Mouse (Mus musculus): ENCODE data around the gene Bod1l.
A peak's percentile ranks its signal among the peaks of the same experiment; 100 is the strongest.

The Bod1l gene

GRCm38 (mm10) chr5:41844147-41844529 is at the start of gene Bod1l:
TSS of gene Bod1l (minus strand) at chr5:41844315.
- peak; percentile 99 for DNase-seq (ENCODE audit: low spot score in 2 of 2)

- no peak for DNase-seq (ENCODE audit: low spot score in 2 of 2)
These were observed 49.2 kb upstream of the Bod1l start for GRCm38 (mm10) chr5:41893351-41893750.

GRCm38 (mm10) chr5:41890871-41891270 is 46.8 kb upstream of the Bod1l start:
- DNase-seq (ENCODE audit: low spot score in 2 of 2), result no peak

GRCm38 (mm10) chr5:41889245-41889849 is 45.2 kb upstream of the Bod1l start:
- peak in 1 of 2 experiments; percentile 9 for DNase-seq (ENCODE audit: low spot score in 2 of 2)

- DNase-seq (ENCODE audit: low spot score in 2 of 2), result peak; percentile 36 to 58
These were observed 44.7 kb upstream of the Bod1l start for GRCm38 (mm10) chr5:41888834-41889233.

- DNase-seq (ENCODE audit: low spot score in 2 of 2), result peak; percentile 80 to 86
These were observed 43.6 kb upstream of the Bod1l start for GRCm38 (mm10) chr5:41887738-41888137.

- peak; percentile 73 to 74 for DNase-seq (ENCODE audit: low spot score in 2 of 2)
These were observed 40.4 kb upstream of the Bod1l start for GRCm38 (mm10) chr5:41884563-41884962.

GRCm38 (mm10) chr5:41871164-41871563 is 27.0 kb upstream of the Bod1l start:
- DNase-seq (ENCODE audit: low spot score in 2 of 2), result peak in 1 of 2 experiments; percentile 13

GRCm38 (mm10) chr5:41855781-41856180 is 11.7 kb upstream of the Bod1l start:
- no peak for DNase-seq (ENCODE audit: low spot score in 2 of 2)

GRCm38 (mm10) chr5:41845558-41845937 is 1.4 kb upstream of the Bod1l start:
- DNase-seq (ENCODE audit: low spot score in 2 of 2), result no peak

- no peak for DNase-seq (ENCODE audit: low spot score in 2 of 2)
These were observed 874 bp upstream of the Bod1l start for GRCm38 (mm10) chr5:41844820-41845557.

GRCm38 (mm10) chr5:41843419-41844146 is 532 bp downstream of the Bod1l start:
- no peak for DNase-seq (ENCODE audit: low spot score in 2 of 2)

GRCm38 (mm10) chr5:41842681-41843080 is 1.4 kb downstream of the Bod1l start:
- DNase-seq (ENCODE audit: low spot score in 2 of 2), result no peak

GRCm38 (mm10) chr5:41841735-41842134 is 2.4 kb downstream of the Bod1l start:
- DNase-seq (ENCODE audit: low spot score in 2 of 2), result no peak

GRCm38 (mm10) chr5:41830100-41830499 is 14.0 kb downstream of the Bod1l start:
- DNase-seq (ENCODE audit: low spot score in 2 of 2), result no peak

- DNase-seq (ENCODE audit: low spot score in 2 of 2), result no peak
These were observed 23.0 kb downstream of the Bod1l start for GRCm38 (mm10) chr5:41821158-41821557.

- DNase-seq (ENCODE audit: low spot score in 2 of 2), result no peak
These were observed 23.6 kb downstream of the Bod1l start for GRCm38 (mm10) chr5:41820530-41820929.

- no peak for DNase-seq (ENCODE audit: low spot score in 2 of 2)
These were observed 31.6 kb downstream of the Bod1l start for GRCm38 (mm10) chr5:41812516-41812915.

GRCm38 (mm10) chr5:41811279-41811678 is 32.8 kb downstream of the Bod1l start:
- no peak for DNase-seq (ENCODE audit: low spot score in 2 of 2)

- DNase-seq (ENCODE audit: low spot score in 2 of 2), result no peak
These were observed 36.7 kb downstream of the Bod1l start for GRCm38 (mm10) chr5:41807383-41807782.

- DNase-seq (ENCODE audit: low spot score in 2 of 2), result no peak
These were observed 37.9 kb downstream of the Bod1l start for GRCm38 (mm10) chr5:41806176-41806575.

GRCm38 (mm10) chr5:41805085-41805484 is 39.0 kb downstream of the Bod1l start:
- no peak for DNase-seq (ENCODE audit: low spot score in 2 of 2)

- DNase-seq (ENCODE audit: low spot score in 2 of 2), result no peak
These were observed 39.5 kb downstream of the Bod1l start for GRCm38 (mm10) chr5:41804643-41805042.

All from right cerebral cortex, adult 2 months (tissue).